Mouse (Mus musculus): ENCODE results near the gene Ntsr2. TPM values are rescaled to one million over a fixed set of nuclear protein-coding genes. Genes with fewer than 3 reads are reported as not detected.

Gene Ntsr2
- not detected for total RNA-seq (2023)

DNA sequence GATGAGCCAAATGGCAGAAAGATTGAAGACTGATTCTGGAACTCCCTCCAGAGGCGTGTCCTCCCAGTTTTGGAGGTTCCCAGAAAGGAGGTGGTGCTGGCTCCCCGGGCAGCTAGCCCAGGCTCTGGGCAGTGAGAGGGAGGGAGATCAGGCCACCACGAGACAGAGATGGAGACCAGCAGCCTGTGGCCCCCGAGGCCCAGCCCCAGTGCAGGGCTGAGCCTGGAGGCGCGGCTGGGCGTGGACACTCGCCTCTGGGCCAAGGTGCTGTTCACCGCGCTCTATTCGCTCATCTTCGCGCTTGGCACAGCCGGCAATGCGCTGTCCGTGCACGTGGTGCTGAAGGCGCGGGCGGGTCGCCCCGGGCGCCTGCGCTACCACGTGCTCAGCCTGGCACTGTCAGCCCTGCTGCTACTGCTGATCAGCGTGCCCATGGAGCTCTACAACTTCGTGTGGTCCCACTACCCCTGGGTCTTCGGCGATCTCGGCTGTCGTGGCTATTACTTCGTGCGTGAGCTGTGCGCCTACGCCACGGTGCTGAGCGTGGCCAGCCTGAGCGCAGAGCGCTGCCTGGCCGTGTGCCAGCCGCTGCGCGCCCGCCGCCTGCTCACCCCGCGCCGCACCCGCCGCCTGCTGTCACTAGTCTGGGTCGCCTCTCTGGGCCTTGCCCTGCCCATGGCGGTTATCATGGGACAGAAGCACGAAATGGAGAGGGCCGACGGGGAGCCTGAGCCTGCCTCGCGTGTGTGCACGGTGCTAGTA is at the start of gene Ntsr2:
TSS of gene Ntsr2 (plus strand) at position 51 of the 762 bp plus-strand sequence.

DNA sequence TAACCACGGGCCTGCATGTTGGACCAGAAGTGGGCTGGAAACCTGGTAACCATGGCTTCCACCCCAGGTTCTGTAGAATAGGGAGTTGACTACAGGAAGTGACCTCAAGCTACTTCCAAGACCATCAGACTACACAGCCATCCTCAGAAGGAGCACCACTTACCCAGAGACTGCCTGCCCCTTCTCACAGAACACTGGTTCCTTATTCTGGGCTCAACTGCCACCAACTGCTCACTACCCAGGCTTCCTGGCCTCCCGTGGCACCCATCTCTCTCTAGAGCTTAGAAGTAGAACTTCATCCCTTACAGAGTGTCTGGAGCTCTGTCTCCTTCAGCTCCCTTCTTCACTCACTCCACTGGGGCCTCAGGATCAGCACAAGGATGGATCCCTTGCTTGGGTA is 42.2 kb upstream of the Ntsr2 start, which contains the start of gene Lpin1:
TSS of gene Lpin1 (minus strand) at position 31 of the 400 bp plus-strand sequence.

Other genes with a start within 250 kb of the Ntsr2 start
- 10 to 100 TPM; 37.0 to 44.8 TPM for gene Lpin1, start 42.4 kb upstream of the Ntsr2 start, total RNA-seq (2023)
- 1 to 10 TPM; 1.7 to 3.8 TPM for gene Greb1, start 147.5 kb downstream of the Ntsr2 start, total RNA-seq (2023)
- gene E2f6, start 157.6 kb downstream of the Ntsr2 start, total RNA-seq (2023) = 10 to 100 TPM; 15.4 to 19.6 TPM
- 10 to 100 TPM; 43.9 to 48.4 TPM for gene Rock2, start 241.5 kb downstream of the Ntsr2 start, total RNA-seq (2023)